Mouse (Mus musculus): ENCODE results near the gene Gins2.

DNA sequence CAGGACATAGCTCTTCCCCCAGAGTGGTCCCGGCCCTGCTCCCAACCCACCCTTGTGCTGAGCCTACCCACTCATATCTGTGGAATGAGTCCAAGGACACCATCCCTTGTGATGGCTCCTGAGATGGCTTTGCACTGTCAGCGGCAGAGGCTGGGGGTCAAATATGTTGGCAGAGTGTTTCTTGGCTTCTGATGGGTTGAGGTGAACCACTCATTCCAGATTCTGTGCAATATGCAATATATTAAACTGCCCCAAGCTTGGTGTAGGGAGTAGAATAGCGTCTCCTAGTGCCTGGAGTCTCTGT lies 37.5 kb downstream of the Gins2 start:
- TF ChIP-seq CTCF (IDR thresholded peaks at IDR 0.05; ENCODE audit: borderline replicate concordance, control insufficient read depth, extremely low read depth, insufficient read depth, low read length, poor library complexity) (no peak), POLR2A (IDR thresholded peaks at IDR 0.05; ENCODE audit: control insufficient read depth, extremely low read depth, insufficient read depth, low read length, poor library complexity) (no peak)
